Mouse (Mus musculus) cortical plate, adult 2 months (tissue): ENCODE measurements around the gene Ppp2r5c.

ENCODE experiments used
- CTCF ChIP-seq: fragments of 200-500 bp; IDR thresholded peaks from 2 replicates; pipeline ENCODE4 v1.5.1; 2011; ENCODE audit warnings: mild to moderate bottlenecking, control low read depth, low read length; ENCODE audit not compliant: insufficient read depth; ENCODE audit errors: extremely low read depth
- POLR2A ChIP-seq: fragments of 200-500 bp; IDR thresholded peaks from 2 replicates; pipeline ENCODE4 v1.6.1; 2011; ENCODE audit warnings: mild to moderate bottlenecking, low read length, control low read depth; ENCODE audit not compliant: insufficient read depth; ENCODE audit errors: extremely low read depth

DNA sequence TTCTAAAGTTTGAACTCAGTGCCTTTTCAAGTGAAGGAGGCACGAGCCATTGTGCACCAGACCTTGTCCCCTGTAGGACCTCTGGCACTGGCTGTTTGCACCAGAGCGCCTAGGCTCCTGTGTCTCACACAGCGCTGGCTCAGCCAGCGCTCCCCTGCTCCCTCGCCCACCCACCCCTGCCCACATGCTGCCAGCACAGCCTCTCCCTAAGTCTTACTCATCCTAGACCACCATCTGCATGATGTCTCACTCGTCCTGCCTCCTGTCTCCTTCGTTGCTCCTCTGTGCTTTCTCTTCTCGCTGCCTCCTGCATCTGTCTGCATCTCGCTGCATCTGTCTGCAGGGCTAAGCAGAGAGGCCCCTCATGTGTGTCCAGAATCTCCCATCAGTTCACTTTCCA is 131.4 kb downstream of the Ppp2r5c start:
- no peak for TF ChIP-seq CTCF
- TF ChIP-seq POLR2A = no peak
